Mouse (Mus musculus) liver, embryonic 13.5 days (tissue): ENCODE measurements around the gene Ctsk. TPM values are rescaled to one million over a fixed set of nuclear protein-coding genes. Genes with fewer than 3 reads are reported as not detected.
"Not testable (repeated sequence)": the region's sequence is repeated elsewhere in the genome, so short reads cannot be mapped to it uniquely, and the experiment has no call there.

ENCODE experiments used
- ATAC-seq: fragments of 200-750 bp; cut with Nextera tagmentation; 2 replicates; pipeline ENCODE4 v1.8.0; 2017; ENCODE audit warnings: low read depth, mild to moderate bottlenecking, moderate number of reproducible peaks, moderate library complexity
- DNase-seq: peaks from one replicate; pipeline ENCODE4 v3.0.0; 2022
- H3K27ac ChIP-seq: fragments of 300-500 bp; sonication (generic); 2 replicates; pipeline ENCODE4 v1.5.1; 2015; ENCODE audit warnings: moderate library complexity, mild to moderate bottlenecking, inconsistent platforms
- H3K27me3 ChIP-seq: fragments of 300-500 bp; sonication (generic); 2 replicates; pipeline ENCODE4 v1.6.1; 2015; ENCODE audit warnings: mild to moderate bottlenecking, inconsistent platforms
- H3K36me3 ChIP-seq: fragments of 300-500 bp; sonication (generic); 2 replicates; pipeline ENCODE4 v1.6.1; 2015; ENCODE audit warnings: mild to moderate bottlenecking, inconsistent platforms
- H3K4me1 ChIP-seq: fragments of 300-500 bp; sonication (generic); replicated peaks from 2 replicates; pipeline ENCODE4 v1.6.1; 2015; ENCODE audit warnings: inconsistent platforms
- H3K4me2 ChIP-seq: fragments of 300-500 bp; sonication (generic); 2 replicates; pipeline ENCODE4 v1.6.1; 2015; ENCODE audit warnings: inconsistent platforms, mild to moderate bottlenecking, moderate library complexity
- H3K4me3 ChIP-seq: fragments of 300-500 bp; sonication (generic); replicated peaks from 2 replicates; pipeline ENCODE4 v1.5.1; 2015; ENCODE audit warnings: mild to moderate bottlenecking, inconsistent platforms
- H3K9ac ChIP-seq: fragments of 300-500 bp; sonication (generic); 2 replicates; pipeline ENCODE4 v1.6.1; 2015; ENCODE audit warnings: mild to moderate bottlenecking, inconsistent platforms
- H3K9me3 ChIP-seq: fragments of 300-500 bp; sonication (generic); replicated peaks from 2 replicates; pipeline ENCODE4 v1.6.1; 2016; ENCODE audit warnings: inconsistent platforms
- WGBS: fragments of 180-500 bp; shearing (Covaris S2); methylation state at CpG from one replicate; pipeline ENCODE4 v1.1.7; 2015; ENCODE audit not compliant: insufficient replicate concordance; 5-methylcytosine and 5-hydroxymethylcytosine counted together
- polyA plus RNA-seq: library from polyadenylated mRNA; unstranded; fragments of >200 nt; fragmentation: Nextera tagmentation; extraction: Ambion mirVana; gene quantifications from 2 replicates; pipeline ENCODE4 v1.2.1, GENCODE M21; 2015

Ctsk gene
- polyA plus RNA-seq, 1 experiment from 2014 or later = 1.7 TPM

DNA sequence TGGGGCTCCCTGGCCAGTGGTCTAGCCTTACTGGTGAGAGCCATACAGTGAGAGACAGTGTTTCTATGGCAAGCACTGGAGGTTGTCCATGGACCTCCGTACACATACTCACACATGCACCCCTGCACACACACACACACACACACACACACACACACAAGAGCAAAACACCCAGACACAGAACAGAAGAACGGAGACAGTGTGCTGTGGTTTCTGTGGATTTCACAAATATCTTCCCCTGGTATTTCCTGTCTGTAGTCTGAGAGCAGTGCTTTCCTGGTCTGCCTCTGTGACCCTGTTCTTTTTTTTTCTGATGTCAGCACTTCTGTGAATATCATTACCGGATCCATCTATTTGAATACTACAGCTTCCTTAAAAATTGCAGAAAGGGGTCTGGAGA lies 24.6 kb downstream of the Ctsk start:
- Histone ChIP-seq H3K4me3 (no peak overlapping the region), H3K9ac (no peak overlapping the region; the same call in 1 of the 2 replicates), H3K9me3 (no peaks in the 10 kb centered on the region), H3K36me3 (no peaks in the 10 kb centered on the region), H3K27ac (peak overlapping the region; percentile 72), H3K4me1 (peaks cover 72% of the 10 kb centered on the region), H3K4me2 (no peak overlapping the region), H3K27me3 (no peaks in the 10 kb centered on the region)
- ATAC-seq (no peak), DNase-seq (no peak)
- WGBS = 12% methylated on average over 3 of the region's 3 CpGs

DNA sequence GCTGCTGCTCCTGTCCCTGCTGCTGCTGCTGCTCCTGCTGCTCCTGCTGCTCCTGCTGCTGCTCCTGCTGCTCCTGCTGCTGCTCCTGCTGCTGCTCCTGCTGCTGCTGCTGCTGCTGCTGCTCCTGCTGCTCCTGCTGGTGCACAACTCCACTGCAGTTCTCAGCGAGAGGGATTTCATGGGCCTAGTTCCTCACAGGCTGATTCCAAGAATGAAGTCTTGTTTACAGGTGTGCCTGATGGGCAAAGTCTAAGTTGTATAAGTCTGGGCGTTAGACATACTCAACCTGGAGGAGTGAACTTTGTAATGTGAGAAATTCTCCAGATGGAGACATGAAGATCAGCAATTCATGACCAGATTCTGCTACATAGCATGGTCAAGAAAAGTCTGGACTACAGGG lies 25.6 kb downstream of the Ctsk start:
- WGBS = 68% methylated on average over 2 of the region's 2 CpGs
- Histone ChIP-seq H3K9me3 (no peaks in the 10 kb centered on the region), H3K27ac (peak overlapping the region; percentile 29; the same call in 1 of the 2 replicates), H3K4me2 (no peak overlapping the region), H3K4me1 (peaks cover 62% of the 10 kb centered on the region), H3K27me3 (no peaks in the 10 kb centered on the region), H3K9ac (no peak overlapping the region), H3K4me3 (no peak overlapping the region), H3K36me3 (no peaks in the 10 kb centered on the region)
- DNase-seq = no peak
- no peak for ATAC-seq

DNA sequence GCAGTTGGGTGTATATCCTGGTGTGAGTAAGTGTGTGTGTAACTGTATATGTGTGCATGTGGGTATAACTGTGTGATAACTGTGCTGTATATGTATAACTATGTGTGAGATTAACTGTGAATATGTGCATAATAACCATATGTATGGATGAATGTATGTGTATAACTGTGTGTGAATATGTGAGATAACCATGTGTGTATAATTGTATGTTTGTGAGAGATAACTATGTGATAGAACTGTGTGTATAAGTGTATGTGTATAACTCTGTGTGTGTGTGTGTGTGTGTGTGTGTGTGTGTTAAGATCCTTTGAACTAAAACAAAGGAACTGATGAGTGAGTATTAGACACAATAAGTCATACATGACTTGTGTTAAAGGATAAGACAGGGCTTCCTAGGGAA lies 27.1 kb downstream of the Ctsk start:
- H3K4me3 ChIP-seq = no peak overlapping the region
- H3K27me3 ChIP-seq = no peaks in the 10 kb centered on the region
- no peak overlapping the region for H3K27ac ChIP-seq
- H3K9me3 ChIP-seq = no peaks in the 10 kb centered on the region
- H3K4me2 ChIP-seq = no peak overlapping the region
- no peak for DNase-seq
- peak; percentile 70 for ATAC-seq
- no peak overlapping the region for H3K9ac ChIP-seq
- H3K4me1 ChIP-seq = peaks cover 49% of the 10 kb centered on the region
- H3K36me3 ChIP-seq = no peaks in the 10 kb centered on the region

DNA sequence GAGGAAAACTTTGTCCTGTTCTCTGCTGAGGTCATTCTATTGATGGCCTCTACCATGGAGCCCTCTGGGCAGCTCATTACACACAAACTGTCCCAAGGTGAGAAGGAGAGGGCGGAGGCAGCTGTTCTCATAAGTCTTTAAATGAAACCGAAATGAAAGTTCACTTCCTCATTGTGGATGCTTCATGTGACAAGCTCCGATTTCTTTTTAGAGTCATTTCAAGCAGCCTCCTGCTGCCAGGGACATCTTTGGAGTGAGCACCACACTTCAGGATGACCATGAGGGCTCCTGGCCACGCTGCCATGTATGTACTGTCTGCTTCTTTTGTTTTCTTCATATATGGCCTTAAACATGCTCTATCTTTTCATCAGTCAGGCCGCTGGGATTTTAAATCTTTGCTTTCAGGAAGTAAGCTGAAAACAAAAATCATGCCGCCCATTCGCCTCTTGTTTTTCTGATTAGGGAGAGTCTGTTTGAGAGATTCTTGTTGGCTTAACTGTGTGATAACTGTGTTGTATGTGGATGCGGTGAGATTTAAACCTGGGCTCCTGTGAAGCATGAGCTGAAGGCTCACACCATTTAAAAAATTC lies 27.7 kb downstream of the Ctsk start, which contains the start of gene Ctss:
Ctss (plus strand) TSS at position 165 of the 590 bp plus-strand sequence.
- ATAC-seq (no peak), DNase-seq (no peak)
- Histone ChIP-seq H3K4me2 (no peak within 1 kb of the TSS), H3K9me3 (no peaks in the 10 kb centered on the region), H3K4me1 (peaks cover 43% of the 10 kb centered on the region), H3K36me3 (no peaks in the 10 kb centered on the region), H3K27ac (no peak within 1 kb of the TSS; the same call in 1 of the 2 replicates), H3K4me3 (no peak within 1 kb of the TSS), H3K9ac (no peak within 1 kb of the TSS), H3K27me3 (no peaks in the 10 kb centered on the region)
- 59% methylated on average over 8 of the region's 8 CpGs for WGBS

- ATAC-seq (no peak), DNase-seq (no peak)
- no peaks in the 10 kb centered on the region for H3K9me3 ChIP-seq
- H3K4me1 ChIP-seq = peaks cover 23% of the 10 kb centered on the region
- no peak overlapping the region for H3K4me3 ChIP-seq
- H3K27me3 ChIP-seq = no peaks in the 10 kb centered on the region
- WGBS = 68% methylated on average over 6 of the region's 6 CpGs
- no peak overlapping the region for H3K9ac ChIP-seq
- no peak overlapping the region for H3K4me2 ChIP-seq
- H3K27ac ChIP-seq = no peak overlapping the region
- no peaks in the 10 kb centered on the region for H3K36me3 ChIP-seq
Measured at GRCm38 (mm10) chr3:95529814-95530213, 30.8 kb downstream of the Ctsk start.

- Histone ChIP-seq H3K9ac (no peak overlapping the region), H3K36me3 (no peaks in the 10 kb centered on the region), H3K4me1 (peaks cover 20% of the 10 kb centered on the region), H3K4me3 (no peak overlapping the region), H3K27me3 (no peaks in the 10 kb centered on the region), H3K9me3 (no peaks in the 10 kb centered on the region), H3K4me2 (no peak overlapping the region), H3K27ac (no peak overlapping the region)
- ATAC-seq (no peak), DNase-seq (no peak)
- WGBS = 89% methylated on average over 1 of the region's 1 CpGs
Measured at GRCm38 (mm10) chr3:95531025-95531424, 32.0 kb downstream of the Ctsk start.

DNA sequence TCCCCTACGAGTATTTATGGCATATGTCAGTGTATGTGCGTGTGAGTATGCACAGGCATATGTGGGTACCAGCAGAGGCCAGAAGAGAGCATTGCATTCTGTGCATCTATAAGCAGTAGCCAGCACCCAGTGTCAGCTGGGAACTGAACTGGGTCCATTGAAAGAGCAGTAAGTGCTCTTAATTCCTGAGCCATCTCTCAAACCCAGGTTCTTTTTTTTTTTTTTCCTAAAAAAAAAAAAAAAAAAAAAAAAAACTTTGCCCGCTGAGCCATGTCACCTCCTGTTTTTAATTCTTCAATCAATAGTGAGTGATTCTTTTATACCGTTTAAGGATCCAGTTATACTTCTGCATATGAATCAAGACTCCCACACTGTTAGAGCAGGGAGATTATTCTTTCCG lies 34.3 kb downstream of the Ctsk start:
- Histone ChIP-seq H3K27me3 (peaks cover 9% of the 10 kb centered on the region; the same call in 1 of the 2 replicates), H3K27ac (no peak overlapping the region), H3K9ac (no peak overlapping the region), H3K9me3 (no peaks in the 10 kb centered on the region), H3K4me2 (no peak overlapping the region), H3K36me3 (no peaks in the 10 kb centered on the region), H3K4me1 (peaks cover 10% of the 10 kb centered on the region), H3K4me3 (no peak overlapping the region)
- 86% methylated on average over 5 of the region's 5 CpGs for WGBS
- no peak for ATAC-seq
- no peak for DNase-seq

GRCm38 (mm10) chr3:95534927-95535326 lies 35.9 kb downstream of the Ctsk start:
- Histone ChIP-seq H3K4me2 (no peak overlapping the region), H3K9me3 (no peaks in the 10 kb centered on the region), H3K27me3 (peaks cover 16% of the 10 kb centered on the region; the same call in 1 of the 2 replicates), H3K4me1 (peaks cover 10% of the 10 kb centered on the region), H3K4me3 (no peak overlapping the region), H3K27ac (no peak overlapping the region), H3K9ac (no peak overlapping the region), H3K36me3 (no peaks in the 10 kb centered on the region)
- DNase-seq = no peak
- WGBS = 76% methylated on average over 1 of the region's 1 CpGs
- ATAC-seq = no peak

GRCm38 (mm10) chr3:95538936-95539335 lies 39.9 kb downstream of the Ctsk start:
- H3K4me1 ChIP-seq = 0 out of 2 replicates have a peak, but pooled peaks cover 2% of the 10 kb centered on the region
- no peak for DNase-seq
- H3K27me3 ChIP-seq = peaks cover 18% of the 10 kb centered on the region; the same call in 1 of the 2 replicates
- no peak overlapping the region for H3K9ac ChIP-seq
- no peaks in the 10 kb centered on the region for H3K9me3 ChIP-seq
- H3K4me3 ChIP-seq = no peak overlapping the region
- no peak overlapping the region for H3K4me2 ChIP-seq
- 80% methylated on average over 10 of the region's 10 CpGs for WGBS
- no peak for ATAC-seq
- H3K36me3 ChIP-seq = no peaks in the 10 kb centered on the region
- no peak overlapping the region for H3K27ac ChIP-seq

- no peaks in the 10 kb centered on the region for H3K9me3 ChIP-seq
- WGBS = 77% methylated on average over 4 of the region's 4 CpGs
Measured at GRCm38 (mm10) chr3:95539837-95540236, 40.8 kb downstream of the Ctsk start.

DNA sequence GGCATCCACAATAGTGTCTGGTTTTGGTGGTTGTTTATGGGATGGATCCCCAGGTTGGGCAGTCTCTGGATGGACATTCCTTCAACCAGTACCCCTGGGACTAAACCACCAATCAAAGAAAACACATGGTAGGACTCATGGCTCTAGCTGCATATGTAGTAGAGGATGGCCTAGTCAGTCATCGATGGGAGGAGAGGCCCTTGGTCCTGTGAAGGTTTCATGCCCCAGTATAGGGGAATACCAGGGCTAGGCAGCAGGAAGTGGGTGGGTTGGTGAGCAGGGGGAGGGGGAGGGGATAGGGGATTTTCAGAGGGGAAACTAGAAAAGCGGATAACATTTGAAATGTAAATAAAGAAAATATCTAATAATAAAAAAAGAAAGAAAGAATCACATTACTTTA lies 42.1 kb downstream of the Ctsk start:
- not testable (repeated sequence) for H3K4me2 ChIP-seq, H3K27ac ChIP-seq, ATAC-seq, H3K9me3 ChIP-seq, H3K9ac ChIP-seq, DNase-seq, H3K36me3 ChIP-seq, H3K4me1 ChIP-seq, H3K4me3 ChIP-seq
- WGBS = 48% methylated on average over 2 of the region's 2 CpGs
- H3K27me3 ChIP-seq = peaks cover 30% of the 10 kb centered on the region; the same call in 1 of the 2 replicates

More at GRCm38 (mm10) chr3:95539837-95540236, 40.8 kb downstream of the Ctsk start:
- no peak overlapping the region for H3K4me3 ChIP-seq
- ATAC-seq (no peak), DNase-seq (no peak)
- 0 out of 2 replicates have a peak, but pooled peaks cover 2% of the 10 kb centered on the region for H3K4me1 ChIP-seq
- peaks cover 24% of the 10 kb centered on the region; the same call in 1 of the 2 replicates for H3K27me3 ChIP-seq
- no peak overlapping the region for H3K9ac ChIP-seq
- H3K27ac ChIP-seq = no peak overlapping the region
- no peak overlapping the region for H3K4me2 ChIP-seq
- H3K36me3 ChIP-seq = no peaks in the 10 kb centered on the region

GRCm38 (mm10) chr3:95542171-95542570 lies 43.1 kb downstream of the Ctsk start:
- H3K9me3 ChIP-seq = no peaks in the 10 kb centered on the region
- H3K9ac ChIP-seq = no peak overlapping the region
- 0 out of 2 replicates have a peak, but pooled peaks cover 2% of the 10 kb centered on the region for H3K4me1 ChIP-seq
- H3K27ac ChIP-seq = no peak overlapping the region
- H3K4me2 ChIP-seq = no peak overlapping the region
- DNase-seq (no peak), ATAC-seq (no peak)
- H3K27me3 ChIP-seq = peaks cover 31% of the 10 kb centered on the region
- H3K36me3 ChIP-seq = no peaks in the 10 kb centered on the region
- H3K4me3 ChIP-seq = no peak overlapping the region
